In genomic region chr3:87996971-87997614, GRCm38 (mm10) we compare ENCODE assay signal across 8 mouse cellular contexts. TPM values are rescaled to one million over a fixed set of nuclear protein-coding genes. Genes with fewer than 3 reads are reported as not detected.
DNase-seq lines count a peak whose midpoint lies in the region; ATAC-seq and TF ChIP-seq lines count a peak whose summit lies in the region.

No protein-coding gene starts in this region.

- no peak for DNase-seq in kidney, adult 18-20 months
- DNase-seq in embryonic facial prominence, embryonic 10.5 days (ENCODE audit: low spot score): peak; percentile 65
- peak; percentile 65 for DNase-seq in lung, embryonic 14.5 days
- DNase-seq in stomach, postnatal 0 days (ENCODE audit: low spot score): peak; percentile 54
- no peak for DNase-seq in urinary bladder, adult 2 months (ENCODE audit: low spot score)
- no peak for DNase-seq in spleen, adult 12 weeks (ENCODE audit: low spot score)

- TF ChIP-seq EP300 in stomach, postnatal 0 days (optimal IDR thresholded peaks at IDR 0.05): no peak

- H3K36me3 ChIP-seq in kidney, embryonic 14.5 days (ENCODE audit: control insufficient read depth, insufficient read depth, low read length): no peaks in the 10 kb centered on the region
- no peaks in the 10 kb centered on the region for H3K36me3 ChIP-seq in embryonic facial prominence, embryonic 10.5 days (replicated peaks)
- no peaks in the 10 kb centered on the region for H3K36me3 ChIP-seq in hindbrain, embryonic 15.5 days
- H3K36me3 ChIP-seq in lung, embryonic 14.5 days (ENCODE audit: insufficient read depth): no peaks in the 10 kb centered on the region
- no peaks in the 10 kb centered on the region for H3K36me3 ChIP-seq in stomach, postnatal 0 days (ENCODE audit: control insufficient read depth, insufficient read depth, low read length)

- under 1% methylated on average over 47 of the region's 49 CpGs for WGBS in kidney, embryonic 14.5 days
- WGBS in embryonic facial prominence, embryonic 10.5 days: under 1% methylated on average over 49 of the region's 49 CpGs
- under 1% methylated on average over 49 of the region's 49 CpGs for WGBS in hindbrain, embryonic 15.5 days
- under 1% methylated on average over 49 of the region's 49 CpGs for WGBS in lung, embryonic 14.5 days
- 2% methylated on average over 48 of the region's 49 CpGs for WGBS in stomach, postnatal 0 days

- peak overlapping the region; percentile 41 for H3K4me3 ChIP-seq in kidney, embryonic 14.5 days (ENCODE audit: low read length)
- peak overlapping the region; percentile 57 for H3K4me3 ChIP-seq in embryonic facial prominence, embryonic 10.5 days
- peak overlapping the region; percentile 49 for H3K4me3 ChIP-seq in hindbrain, embryonic 15.5 days
- H3K4me3 ChIP-seq in lung, embryonic 14.5 days (ENCODE audit: low read depth, low read length): peak overlapping the region; percentile 31
- H3K4me3 ChIP-seq in stomach, postnatal 0 days (ENCODE audit: low read depth, low read length): peak overlapping the region; percentile 33

- peaks cover 16% of the 10 kb centered on the region; the same call in 1 of the 2 replicates for H3K4me1 ChIP-seq in kidney, embryonic 14.5 days (ENCODE audit: control insufficient read depth, insufficient read depth, low read length)
- peaks cover 54% of the 10 kb centered on the region for H3K4me1 ChIP-seq in embryonic facial prominence, embryonic 10.5 days
- peaks cover 47% of the 10 kb centered on the region for H3K4me1 ChIP-seq in hindbrain, embryonic 15.5 days (replicated peaks)
- H3K4me1 ChIP-seq in lung, embryonic 14.5 days (ENCODE audit: insufficient read depth): no peaks in the 10 kb centered on the region
- H3K4me1 ChIP-seq in stomach, postnatal 0 days (replicated peaks; ENCODE audit: control insufficient read depth, insufficient read depth): no peaks in the 10 kb centered on the region

- no peak overlapping the region for H3K27ac ChIP-seq in kidney, embryonic 14.5 days (ENCODE audit: low read depth, low read length)
- no peak overlapping the region for H3K27ac ChIP-seq in embryonic facial prominence, embryonic 10.5 days (replicated peaks)
- no peak overlapping the region for H3K27ac ChIP-seq in hindbrain, embryonic 15.5 days (replicated peaks)
- no peak overlapping the region for H3K27ac ChIP-seq in lung, embryonic 14.5 days (ENCODE audit: low read depth)
- H3K27ac ChIP-seq in stomach, postnatal 0 days (replicated peaks): no peak overlapping the region

- H3K9me3 ChIP-seq in kidney, embryonic 14.5 days (ENCODE audit: control insufficient read depth, low read length): no peaks in the 10 kb centered on the region
- no peaks in the 10 kb centered on the region for H3K9me3 ChIP-seq in embryonic facial prominence, embryonic 10.5 days
- no peaks in the 10 kb centered on the region for H3K9me3 ChIP-seq in hindbrain, embryonic 15.5 days
- H3K9me3 ChIP-seq in lung, embryonic 14.5 days (ENCODE audit: low read depth, low read length): no peaks in the 10 kb centered on the region
- H3K9me3 ChIP-seq in stomach, postnatal 0 days (ENCODE audit: control insufficient read depth, low read length): no peaks in the 10 kb centered on the region

- no peak for TF ChIP-seq CTCF in lung, embryonic 14.5 days (IDR thresholded peaks at IDR 0.05; ENCODE audit: low read depth)
- no peak for TF ChIP-seq CTCF in stomach, postnatal 0 days (IDR thresholded peaks at IDR 0.05; ENCODE audit: low read depth)

- ATAC-seq in kidney, embryonic 14.5 days (ENCODE audit: low FRiP score, low TSS enrichment): peak; percentile 45
- no peak for ATAC-seq in hindbrain, embryonic 15.5 days (ENCODE audit: low FRiP score, low read depth)
- ATAC-seq in lung, embryonic 14.5 days (ENCODE audit: insufficient read depth): peak; percentile 53
- peak; percentile 56 for ATAC-seq in stomach, postnatal 0 days (ENCODE audit: low FRiP score, low TSS enrichment)

- peak overlapping the region; percentile 51 for H3K4me2 ChIP-seq in kidney, embryonic 14.5 days (replicated peaks; ENCODE audit: low read depth, low read length)
- H3K4me2 ChIP-seq in hindbrain, embryonic 15.5 days: peak overlapping the region; percentile 97
- H3K4me2 ChIP-seq in lung, embryonic 14.5 days: peak overlapping the region; percentile 58
- peak overlapping the region; percentile 52 for H3K4me2 ChIP-seq in stomach, postnatal 0 days (replicated peaks; ENCODE audit: low read depth)

- peaks cover 100% of the 10 kb centered on the region for H3K27me3 ChIP-seq in kidney, embryonic 14.5 days (ENCODE audit: control insufficient read depth, insufficient read depth, low read length)
- H3K27me3 ChIP-seq in embryonic facial prominence, embryonic 10.5 days (replicated peaks; ENCODE audit: low read depth, poor library complexity, severe bottlenecking): peaks cover 100% of the 10 kb centered on the region
- H3K27me3 ChIP-seq in hindbrain, embryonic 15.5 days: peaks cover 90% of the 10 kb centered on the region
- peaks cover 95% of the 10 kb centered on the region for H3K27me3 ChIP-seq in lung, embryonic 14.5 days (ENCODE audit: insufficient read depth, low read length)
- peaks cover 18% of the 10 kb centered on the region; the same call in 1 of the 2 replicates for H3K27me3 ChIP-seq in stomach, postnatal 0 days (ENCODE audit: control insufficient read depth, insufficient read depth, low read length)

- no peak overlapping the region for H3K9ac ChIP-seq in kidney, embryonic 14.5 days (ENCODE audit: low read depth, low read length)
- H3K9ac ChIP-seq in hindbrain, embryonic 15.5 days: peak overlapping the region; percentile 56
- peak overlapping the region; percentile 6; the same call in 1 of the 2 replicates for H3K9ac ChIP-seq in lung, embryonic 14.5 days
- H3K9ac ChIP-seq in stomach, postnatal 0 days (ENCODE audit: low read length): no peak overlapping the region

RNA-seq across cellular contexts. Expression of gene Bcan, which starts 2.9 kb away (rescaled TPM):
- not detected in 2 replicates for polyA plus RNA-seq in kidney, embryonic 14.5 days (2014; fragmentation: Nextera tagmentation; extraction: Ambion mirVana)
- 0.32 and 0.41 TPM in 2 replicates for polyA plus RNA-seq in embryonic facial prominence, embryonic 10.5 days (2016; fragmentation: Nextera tagmentation; extraction: Ambion mirVana)
- polyA plus RNA-seq in hindbrain, embryonic 15.5 days (2015; fragmentation: Nextera tagmentation; extraction: Ambion mirVana): 107 and 112 TPM in 2 replicates
- polyA plus RNA-seq in lung, embryonic 14.5 days (2014; fragmentation: Nextera tagmentation; extraction: Ambion mirVana): not detected in 2 replicates
- polyA plus RNA-seq in stomach, postnatal 0 days (2015; fragmentation: Nextera tagmentation; extraction: Ambion mirVana): 0.08 and 0.18 TPM in 2 replicates
- polyA plus RNA-seq in urinary bladder, adult 2 months (2012; rRNA removed): 0.15 and 0.28 TPM in 2 replicates

RNA-seq across cellular contexts. Expression of gene Nes, which starts 26.2 kb away (rescaled TPM):
- 14.8 and 26.1 TPM in 2 replicates for polyA plus RNA-seq in kidney, embryonic 14.5 days (2014; fragmentation: Nextera tagmentation; extraction: Ambion mirVana)
- polyA plus RNA-seq in embryonic facial prominence, embryonic 10.5 days (2016; fragmentation: Nextera tagmentation; extraction: Ambion mirVana): 35.3 and 46.2 TPM in 2 replicates
- 31.8 and 42.1 TPM in 2 replicates for polyA plus RNA-seq in hindbrain, embryonic 15.5 days (2015; fragmentation: Nextera tagmentation; extraction: Ambion mirVana)
- 24.6 and 27.1 TPM in 2 replicates for polyA plus RNA-seq in lung, embryonic 14.5 days (2014; fragmentation: Nextera tagmentation; extraction: Ambion mirVana)
- 5.3 and 5.7 TPM in 2 replicates for polyA plus RNA-seq in stomach, postnatal 0 days (2015; fragmentation: Nextera tagmentation; extraction: Ambion mirVana)
- 3.7 and 5.3 TPM in 2 replicates for polyA plus RNA-seq in urinary bladder, adult 2 months (2012; rRNA removed)

RNA-seq across cellular contexts. Expression of gene Hapln2, which starts 30.3 kb away (rescaled TPM):
- polyA plus RNA-seq in kidney, embryonic 14.5 days (2014; fragmentation: Nextera tagmentation; extraction: Ambion mirVana): not detected in 2 replicates
- not detected in 2 replicates for polyA plus RNA-seq in embryonic facial prominence, embryonic 10.5 days (2016; fragmentation: Nextera tagmentation; extraction: Ambion mirVana)
- 0.87 and 0.95 TPM in 2 replicates for polyA plus RNA-seq in hindbrain, embryonic 15.5 days (2015; fragmentation: Nextera tagmentation; extraction: Ambion mirVana)
- polyA plus RNA-seq in lung, embryonic 14.5 days (2014; fragmentation: Nextera tagmentation; extraction: Ambion mirVana): not detected in 2 replicates
- polyA plus RNA-seq in stomach, postnatal 0 days (2015; fragmentation: Nextera tagmentation; extraction: Ambion mirVana): not detected in 2 replicates
- polyA plus RNA-seq in urinary bladder, adult 2 months (2012; rRNA removed): 0.06 TPM in 1 of 2 replicates, not detected in the other

RNA-seq across cellular contexts. Expression of gene Gpatch4, which starts 45.8 kb away (rescaled TPM):
- 48.1 and 48.6 TPM in 2 replicates for polyA plus RNA-seq in kidney, embryonic 14.5 days (2014; fragmentation: Nextera tagmentation; extraction: Ambion mirVana)
- polyA plus RNA-seq in embryonic facial prominence, embryonic 10.5 days (2016; fragmentation: Nextera tagmentation; extraction: Ambion mirVana): 52.2 and 52.4 TPM in 2 replicates
- 36.0 and 36.5 TPM in 2 replicates for polyA plus RNA-seq in hindbrain, embryonic 15.5 days (2015; fragmentation: Nextera tagmentation; extraction: Ambion mirVana)
- 35.8 and 40.6 TPM in 2 replicates for polyA plus RNA-seq in lung, embryonic 14.5 days (2014; fragmentation: Nextera tagmentation; extraction: Ambion mirVana)
- polyA plus RNA-seq in stomach, postnatal 0 days (2015; fragmentation: Nextera tagmentation; extraction: Ambion mirVana): 17.4 and 19.2 TPM in 2 replicates
- polyA plus RNA-seq in urinary bladder, adult 2 months (2012; rRNA removed): 5.6 and 9.7 TPM in 2 replicates

RNA-seq across cellular contexts. Expression of gene Crabp2, which starts 48.6 kb away (rescaled TPM):
- polyA plus RNA-seq in kidney, embryonic 14.5 days (2014; fragmentation: Nextera tagmentation; extraction: Ambion mirVana): 113 and 169 TPM in 2 replicates
- 686 and 800 TPM in 2 replicates for polyA plus RNA-seq in embryonic facial prominence, embryonic 10.5 days (2016; fragmentation: Nextera tagmentation; extraction: Ambion mirVana)
- polyA plus RNA-seq in hindbrain, embryonic 15.5 days (2015; fragmentation: Nextera tagmentation; extraction: Ambion mirVana): 50.7 and 74.7 TPM in 2 replicates
- 7.7 and 10.3 TPM in 2 replicates for polyA plus RNA-seq in lung, embryonic 14.5 days (2014; fragmentation: Nextera tagmentation; extraction: Ambion mirVana)
- polyA plus RNA-seq in stomach, postnatal 0 days (2015; fragmentation: Nextera tagmentation; extraction: Ambion mirVana): 40.4 and 44.3 TPM in 2 replicates
- 0.91 and 1.4 TPM in 2 replicates for polyA plus RNA-seq in urinary bladder, adult 2 months (2012; rRNA removed)

Comparison
In these comparisons a context has a peak if more than half of its experiments do, and no peak if none do; other contexts are left out.
1. H3K9ac ChIP-seq: peak in hindbrain, embryonic 15.5 days (single experiment) and lung, embryonic 14.5 days (single experiment); none in kidney, embryonic 14.5 days (single experiment) and stomach, postnatal 0 days (single experiment).
2. DNase-seq: peak in embryonic facial prominence, embryonic 10.5 days (single experiment), lung, embryonic 14.5 days (single experiment) and stomach, postnatal 0 days (single experiment); none in kidney, adult 18-20 months (single experiment), urinary bladder, adult 2 months (single experiment) and spleen, adult 12 weeks (single experiment).
3. RNA of gene Bcan, which starts 2.9 kb away (polyA plus RNA-seq): 107 to 112 TPM in hindbrain, embryonic 15.5 days; 0.32 to 0.41 TPM in embryonic facial prominence, embryonic 10.5 days, 0.15 to 0.28 TPM in urinary bladder, adult 2 months, 0.08 to 0.18 TPM in stomach, postnatal 0 days, not detected in lung, embryonic 14.5 days and not detected in kidney, embryonic 14.5 days; every median in the first group is over 10 times any median in the second.
4. Peak in every context shown above with its lines, with median percentiles within 50 percentile points of each other: H3K4me2 ChIP-seq and H3K4me3 ChIP-seq.